Mouse (Mus musculus) embryo, embryonic 11.5 days (tissue): Measurements from ENCODE around the gene 4930590J08Rik.

ENCODE experiments used
- DNase-seq: peaks from one replicate; pipeline ENCODE4 v3.0.0-alpha.2; 2012; ENCODE audit warnings: low read depth, low spot score

Gene 4930590J08Rik

GRCm38 (mm10) chr6:91963429-91963828 is 60.8 kb downstream of the 4930590J08Rik start:
- DNase-seq = peak; percentile 41

- no peak for DNase-seq
Measured at GRCm38 (mm10) chr6:91965060-91965459, 62.5 kb downstream of the 4930590J08Rik start.

GRCm38 (mm10) chr6:91966006-91966405 is 63.4 kb downstream of the 4930590J08Rik start:
- no peak for DNase-seq

- DNase-seq = no peak
Measured at GRCm38 (mm10) chr6:91972201-91972646, 69.6 kb downstream of the 4930590J08Rik start.

GRCm38 (mm10) chr6:91973972-91974371 is 71.4 kb downstream of the 4930590J08Rik start:
- no peak for DNase-seq

- DNase-seq = no peak
Measured at GRCm38 (mm10) chr6:91978371-91979300, 76.0 kb downstream of the 4930590J08Rik start, which contains the start of gene Fgd5. Gene Fgd5 (plus strand): TSS chr6:91978878.

GRCm38 (mm10) chr6:91979301-91979996 is 76.8 kb downstream of the 4930590J08Rik start:
- DNase-seq = no peak

GRCm38 (mm10) chr6:91980011-91980410 is 77.4 kb downstream of the 4930590J08Rik start:
- DNase-seq = no peak

- no peak for DNase-seq
Measured at GRCm38 (mm10) chr6:91990101-91990500, 87.5 kb downstream of the 4930590J08Rik start.

- no peak for DNase-seq
Measured at GRCm38 (mm10) chr6:91992823-91993222, 90.2 kb downstream of the 4930590J08Rik start.

- DNase-seq = no peak
Measured at GRCm38 (mm10) chr6:91993795-91994505, 91.3 kb downstream of the 4930590J08Rik start.

GRCm38 (mm10) chr6:91996072-91996471 is 93.5 kb downstream of the 4930590J08Rik start:
- no peak for DNase-seq
